Mouse (Mus musculus): ENCODE results near the gene Tox3. TPM values are rescaled to one million over a fixed set of nuclear protein-coding genes. Genes with fewer than 3 reads are reported as not detected.

Tox3 gene
- total and polyA plus RNA-seq, 3 experiments = not detected

GRCm38 (mm10) chr8:90352991-90353390 lies 4.8 kb upstream of the Tox3 start:
- Histone ChIP-seq H3K9me3 (replicated peaks) (peaks cover 29% of the 10 kb centered on the region), H3K27me3 (ENCODE audit: insufficient read depth, low read length) (no peaks in the 10 kb centered on the region), H3K36me3 (replicated peaks) (no peaks in the 10 kb centered on the region), H3K4me3 (ENCODE audit: low read depth, low read length) (no peak overlapping the region), H3K4me1 (ENCODE audit: insufficient read depth, low read depth, low read length) (no peaks in the 10 kb centered on the region)
- ATAC-seq (ENCODE audit: extremely low read depth, insufficient number of reproducible peaks, low FRiP score, poor library complexity, severe bottlenecking) = no peak
- TF ChIP-seq TAL1 (conservative IDR thresholded peaks at IDR 0.05; ENCODE audit: low read depth, low read length) = no peak
- TF ChIP-seq CTCF (IDR thresholded peaks at IDR 0.05; ENCODE audit: low read depth, low read length) = no peak
- no peak for TF ChIP-seq GATA2 (IDR thresholded peaks at IDR 0.05; ENCODE audit: borderline replicate concordance, low read depth, low read length)
- TF ChIP-seq GATA1 (IDR thresholded peaks at IDR 0.05; ENCODE audit: borderline replicate concordance, low read length) = no peak
- TF ChIP-seq POLR2AphosphoS5 (IDR thresholded peaks at IDR 0.05; ENCODE audit: insufficient replicate concordance, low read depth, low read length) = no peak
- no peak for DNase-seq (ENCODE audit: low spot score)

- Histone ChIP-seq H3K4me3 (ENCODE audit: low read depth, low read length) (no peak overlapping the region), H3K27me3 (ENCODE audit: insufficient read depth, low read length) (no peaks in the 10 kb centered on the region), H3K36me3 (replicated peaks) (no peaks in the 10 kb centered on the region), H3K4me1 (ENCODE audit: insufficient read depth, low read depth, low read length) (no peaks in the 10 kb centered on the region), H3K9me3 (replicated peaks) (peaks cover 28% of the 10 kb centered on the region)
- no peak for DNase-seq (ENCODE audit: low spot score)
- no peak for TF ChIP-seq TAL1 (conservative IDR thresholded peaks at IDR 0.05; ENCODE audit: low read depth, low read length)
- TF ChIP-seq GATA2 (IDR thresholded peaks at IDR 0.05; ENCODE audit: borderline replicate concordance, low read depth, low read length) = no peak
- no peak for TF ChIP-seq CTCF (IDR thresholded peaks at IDR 0.05; ENCODE audit: low read depth, low read length)
- no peak for TF ChIP-seq GATA1 (IDR thresholded peaks at IDR 0.05; ENCODE audit: borderline replicate concordance, low read length)
- TF ChIP-seq POLR2AphosphoS5 (IDR thresholded peaks at IDR 0.05; ENCODE audit: insufficient replicate concordance, low read depth, low read length) = no peak
- no peak for ATAC-seq (ENCODE audit: extremely low read depth, insufficient number of reproducible peaks, low FRiP score, poor library complexity, severe bottlenecking)
These were observed 1.8 kb upstream of the Tox3 start for GRCm38 (mm10) chr8:90349709-90350562.

GRCm38 (mm10) chr8:90348926-90349683 lies 962 bp upstream of the Tox3 start:
- Histone ChIP-seq H3K4me1 (ENCODE audit: insufficient read depth, low read depth, low read length) (no peaks in the 10 kb centered on the region), H3K27me3 (ENCODE audit: insufficient read depth, low read length) (no peaks in the 10 kb centered on the region), H3K36me3 (replicated peaks) (no peaks in the 10 kb centered on the region), H3K4me3 (ENCODE audit: low read depth, low read length) (no peak overlapping the region), H3K9me3 (replicated peaks) (peaks cover 25% of the 10 kb centered on the region)
- ATAC-seq (ENCODE audit: extremely low read depth, insufficient number of reproducible peaks, low FRiP score, poor library complexity, severe bottlenecking) = no peak
- TF ChIP-seq GATA2 (IDR thresholded peaks at IDR 0.05; ENCODE audit: borderline replicate concordance, low read depth, low read length) (no peak), TAL1 (conservative IDR thresholded peaks at IDR 0.05; ENCODE audit: low read depth, low read length) (no peak), POLR2AphosphoS5 (IDR thresholded peaks at IDR 0.05; ENCODE audit: insufficient replicate concordance, low read depth, low read length) (no peak), GATA1 (IDR thresholded peaks at IDR 0.05; ENCODE audit: borderline replicate concordance, low read length) (no peak), CTCF (IDR thresholded peaks at IDR 0.05; ENCODE audit: low read depth, low read length) (no peak)
- DNase-seq (ENCODE audit: low spot score) = no peak

- Histone ChIP-seq H3K4me1 (ENCODE audit: insufficient read depth, low read depth, low read length) (no peaks in the 10 kb centered on the region), H3K36me3 (replicated peaks) (no peaks in the 10 kb centered on the region), H3K4me3 (ENCODE audit: low read depth, low read length) (no peak overlapping the region; the same call in 1 of the 2 replicates), H3K9me3 (replicated peaks) (peaks cover 25% of the 10 kb centered on the region), H3K27me3 (ENCODE audit: insufficient read depth, low read length) (no peaks in the 10 kb centered on the region)
- no peak for DNase-seq (ENCODE audit: low spot score)
- ATAC-seq (ENCODE audit: extremely low read depth, insufficient number of reproducible peaks, low FRiP score, poor library complexity, severe bottlenecking) = no peak
- TF ChIP-seq POLR2AphosphoS5 (IDR thresholded peaks at IDR 0.05; ENCODE audit: insufficient replicate concordance, low read depth, low read length) = no peak
- no peak for TF ChIP-seq GATA1 (IDR thresholded peaks at IDR 0.05; ENCODE audit: borderline replicate concordance, low read length)
- no peak for TF ChIP-seq CTCF (IDR thresholded peaks at IDR 0.05; ENCODE audit: low read depth, low read length)
- no peak for TF ChIP-seq TAL1 (conservative IDR thresholded peaks at IDR 0.05; ENCODE audit: low read depth, low read length)
- TF ChIP-seq GATA2 (IDR thresholded peaks at IDR 0.05; ENCODE audit: borderline replicate concordance, low read depth, low read length) = no peak
These were observed 464 bp downstream of the Tox3 start for GRCm38 (mm10) chr8:90347581-90348177.

- H3K9me3 ChIP-seq (replicated peaks) = peaks cover 23% of the 10 kb centered on the region
- H3K4me3 ChIP-seq (ENCODE audit: low read depth, low read length) = no peak overlapping the region
- H3K36me3 ChIP-seq (replicated peaks) = no peaks in the 10 kb centered on the region
- DNase-seq (ENCODE audit: low spot score) (no peak), ATAC-seq (ENCODE audit: extremely low read depth, insufficient number of reproducible peaks, low FRiP score, poor library complexity, severe bottlenecking) (no peak)
- H3K27me3 ChIP-seq (ENCODE audit: insufficient read depth, low read length) = no peaks in the 10 kb centered on the region
- TF ChIP-seq TAL1 (conservative IDR thresholded peaks at IDR 0.05; ENCODE audit: low read depth, low read length) (no peak), GATA1 (IDR thresholded peaks at IDR 0.05; ENCODE audit: borderline replicate concordance, low read length) (no peak), GATA2 (IDR thresholded peaks at IDR 0.05; ENCODE audit: borderline replicate concordance, low read depth, low read length) (no peak), POLR2AphosphoS5 (IDR thresholded peaks at IDR 0.05; ENCODE audit: insufficient replicate concordance, low read depth, low read length) (no peak), CTCF (IDR thresholded peaks at IDR 0.05; ENCODE audit: low read depth, low read length) (no peak)
- H3K4me1 ChIP-seq (ENCODE audit: insufficient read depth, low read depth, low read length) = no peaks in the 10 kb centered on the region
These were observed 1.1 kb downstream of the Tox3 start for GRCm38 (mm10) chr8:90346880-90347535.
